Mouse (Mus musculus) erythroblast, embryonic 14.5 days (primary cell): ENCODE measurements around the gene Pdp2.

Experiments
- GATA1 ChIP-seq: IDR thresholded peaks from 2 replicates; pipeline ENCODE4 v1.6.1; 2012; ENCODE audit warnings: low read length, inconsistent platforms, mixed read lengths
- TAL1 ChIP-seq: IDR thresholded peaks from 3 replicates; pipeline ENCODE4 v1.6.1; 2012; ENCODE audit warnings: low read length, inconsistent platforms, mixed read lengths

GRCm38 (mm10) chr8:104632486-104632885 lies 41.2 kb downstream of the Pdp2 start:
- TF ChIP-seq GATA1 (no peak), TAL1 (no peak)
